Mouse (Mus musculus): ENCODE results near the gene Atp9a. TPM values are rescaled to one million over a fixed set of nuclear protein-coding genes. Genes with fewer than 3 reads are reported as not detected.

Gene Atp9a
- total RNA-seq, 2 experiments from 2014 or later: 56.8 to 57.7 TPM

- no peak for DNase-seq
Observed at GRCm38 (mm10) chr2:168634881-168635280, 107.3 kb downstream of the Atp9a start.

GRCm38 (mm10) chr2:168633301-168633816, 108.8 kb downstream of the Atp9a start:
- peak; percentile 65 for DNase-seq

GRCm38 (mm10) chr2:168632543-168632942, 109.7 kb downstream of the Atp9a start:
- DNase-seq: no peak

- DNase-seq: peak; percentile 92
Observed at GRCm38 (mm10) chr2:168628787-168629186, 113.4 kb downstream of the Atp9a start.

GRCm38 (mm10) chr2:168627829-168628770, 114.1 kb downstream of the Atp9a start:
- no peak for DNase-seq

GRCm38 (mm10) chr2:168626385-168626784, 115.8 kb downstream of the Atp9a start:
- DNase-seq: no peak

GRCm38 (mm10) chr2:168625091-168625490, 117.1 kb downstream of the Atp9a start:
- no peak for DNase-seq

GRCm38 (mm10) chr2:168621111-168621802, 121.0 kb downstream of the Atp9a start:
- DNase-seq: peak; percentile 31

GRCm38 (mm10) chr2:168618205-168618717, 123.9 kb downstream of the Atp9a start:
- DNase-seq: no peak

- DNase-seq: peak; percentile 54
Observed at GRCm38 (mm10) chr2:168615160-168615559, 127.0 kb downstream of the Atp9a start.

- peak; percentile 75 for DNase-seq
Observed at GRCm38 (mm10) chr2:168614170-168614872, 127.9 kb downstream of the Atp9a start.

- DNase-seq: no peak
Observed at GRCm38 (mm10) chr2:168613092-168613880, 128.9 kb downstream of the Atp9a start.

- DNase-seq: no peak
Observed at GRCm38 (mm10) chr2:168610941-168611340, 131.3 kb downstream of the Atp9a start.

GRCm38 (mm10) chr2:168609653-168610248, 132.5 kb downstream of the Atp9a start:
- DNase-seq: no peak

GRCm38 (mm10) chr2:168608125-168608564, 134.1 kb downstream of the Atp9a start:
- peak; percentile 59 for DNase-seq

- DNase-seq: peak; percentile 72
Observed at GRCm38 (mm10) chr2:168604655-168605070, 137.5 kb downstream of the Atp9a start.

GRCm38 (mm10) chr2:168602387-168602741, 139.8 kb downstream of the Atp9a start:
- no peak for DNase-seq

- DNase-seq: peak; percentile 92
Observed at GRCm38 (mm10) chr2:168601491-168602386, 140.5 kb downstream of the Atp9a start, which contains the start of gene Nfatc2. TSS of gene Nfatc2 (minus strand) at chr2:168601657.

- DNase-seq: no peak
Observed at GRCm38 (mm10) chr2:168600750-168601490, 141.3 kb downstream of the Atp9a start.

Measured in heart, postnatal 4 days (tissue).